Mouse (Mus musculus) testis, adult 2 months (tissue): ENCODE data around the gene Nfkbie.

Source experiments
- CTCF ChIP-seq: fragments of 200-500 bp; IDR thresholded peaks from 2 replicates; pipeline ENCODE4 v1.5.1; 2012; ENCODE audit warnings: low read depth, mild to moderate bottlenecking, inconsistent platforms, low read length, moderate library complexity; ENCODE audit not compliant: control insufficient read depth, insufficient read depth, insufficient replicate concordance
- POLR2A ChIP-seq: fragments of 200-500 bp; IDR thresholded peaks from 2 replicates; pipeline ENCODE4 v1.6.1; 2012; ENCODE audit warnings: low read depth, mild to moderate bottlenecking, inconsistent platforms, low read length, moderate library complexity; ENCODE audit not compliant: control insufficient read depth

GRCm38 (mm10) chr17:45594881-45595735, 39.6 kb downstream of the Nfkbie start:
- TF ChIP-seq CTCF, result no peak
- TF ChIP-seq POLR2A, result no peak; the same call in 1 of the 2 replicates
